ENCODE assay signal across 8 mouse cellular contexts in the genomic region with DNA sequence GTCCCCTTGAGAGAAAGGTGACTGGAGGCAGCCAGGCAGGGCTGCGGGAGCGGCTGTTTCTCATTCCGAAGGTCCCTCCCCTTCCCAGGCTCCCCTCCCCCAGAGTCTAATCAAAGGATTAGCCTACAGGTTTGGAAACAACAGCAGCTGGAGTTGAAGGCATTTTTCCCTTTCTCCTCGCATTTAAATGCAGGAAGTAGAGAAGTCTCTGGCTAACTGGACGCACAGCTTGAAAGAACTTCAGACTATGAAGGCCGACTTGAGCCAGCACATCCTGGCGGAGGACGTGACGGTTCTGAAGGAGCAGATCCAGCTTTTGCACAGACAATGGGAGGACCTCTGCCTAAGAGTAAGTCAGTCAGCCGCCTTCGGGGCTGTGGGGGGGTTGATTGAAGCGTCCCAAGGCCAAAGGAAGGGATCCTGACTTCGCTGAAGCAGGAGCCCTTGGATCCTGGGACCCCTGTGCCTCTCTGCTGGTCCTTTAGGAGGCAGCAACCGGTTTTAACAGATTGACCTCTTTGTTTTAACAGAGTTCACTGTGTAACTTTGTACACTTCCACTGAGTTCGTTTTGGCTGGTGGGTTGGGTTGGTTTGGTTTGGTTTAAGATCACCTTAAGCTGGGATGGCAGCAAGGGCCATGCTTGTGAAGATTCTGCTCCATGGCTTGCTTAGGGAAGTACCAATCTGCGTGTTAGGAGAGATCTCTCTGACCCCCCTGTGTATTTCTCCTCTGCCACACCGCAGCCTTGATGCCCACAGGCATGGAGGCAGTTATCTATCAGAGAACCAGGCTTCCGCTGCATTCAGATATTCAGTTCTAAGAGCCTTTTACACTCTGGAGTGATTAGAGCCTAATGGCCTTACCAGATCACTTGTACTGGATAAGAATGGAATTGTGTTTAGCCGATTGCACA.
A peak's percentile ranks its signal among the peaks of the same experiment; 100 is the strongest.
DNase-seq lines count a peak whose midpoint lies in the region; ATAC-seq and TF ChIP-seq lines count a peak whose summit lies in the region.

No protein-coding gene starts in this region.

- intact Hi-C loops in heart, postnatal 14 days (cut with DNase I) = loop anchor here (5.0 kb wide), 1 partner anchor 105 kb away; a partner anchor contains a TSS

- no peak overlapping the region for H3K9ac ChIP-seq in lung, postnatal 0 days (replicated peaks; ENCODE audit: low read depth)

- 42% methylated on average over 19 of the region's 19 CpGs for WGBS in lung, postnatal 0 days
- 93% methylated on average over 19 of the region's 19 CpGs for WGBS in thymus, adult 2 months

- peak; percentile 86 for DNase-seq in ES-CJ7 (ENCODE audit: low read depth, low spot score)
- DNase-seq in embryo, embryonic 9.5 days (ENCODE audit: extremely low spot score) = peak; percentile 81
- DNase-seq in heart, postnatal 14 days = peak; percentile 30
- DNase-seq in lung, postnatal 0 days (ENCODE audit: low spot score) = peak; percentile 35
- no peak for DNase-seq in right cerebral cortex, postnatal 4 days
- DNase-seq in thymus, adult 2 months = no peak
- DNase-seq in gastrocnemius, postnatal 25 days = no peak
- no peak for DNase-seq in cerebellum, postnatal 10 days

- no peak for TF ChIP-seq EP300 in lung, postnatal 0 days (IDR thresholded peaks at IDR 0.05)

- ATAC-seq in lung, postnatal 0 days = peak; percentile 43; the same call in 1 of the 2 replicates

- peak overlapping the region; percentile 64 for H3K27ac ChIP-seq in lung, postnatal 0 days (ENCODE audit: low read length)
- no peak overlapping the region for H3K27ac ChIP-seq in thymus, adult 2 months (ENCODE audit: control insufficient read depth, insufficient read depth, low read length)

- no peaks in the 10 kb centered on the region for H3K9me3 ChIP-seq in lung, postnatal 0 days (ENCODE audit: low read length)

- no peaks in the 10 kb centered on the region for H3K4me1 ChIP-seq in lung, postnatal 0 days (ENCODE audit: insufficient read depth, low read depth, low read length)
- no peaks in the 10 kb centered on the region for H3K4me1 ChIP-seq in thymus, adult 2 months (replicated peaks; ENCODE audit: control insufficient read depth, insufficient read depth, low read length)

- peak overlapping the region; percentile 34 for H3K4me2 ChIP-seq in lung, postnatal 0 days (replicated peaks; ENCODE audit: low read depth, low read length)

- TF ChIP-seq POLR2A in thymus, adult 2 months (IDR thresholded peaks at IDR 0.05; ENCODE audit: control insufficient read depth, extremely low read depth, insufficient read depth, low read length, poor library complexity) = no peak

- H3K36me3 ChIP-seq in lung, postnatal 0 days (ENCODE audit: insufficient read depth, low read length) = peaks cover 19% of the 10 kb centered on the region
- no peaks in the 10 kb centered on the region for H3K36me3 ChIP-seq in thymus, adult 2 months (ENCODE audit: control insufficient read depth, insufficient read depth, low read length)

- peak overlapping the region; percentile 25 for H3K4me3 ChIP-seq in lung, postnatal 0 days (ENCODE audit: low read depth, low read length)
- H3K4me3 ChIP-seq in thymus, adult 2 months (ENCODE audit: control insufficient read depth, insufficient read depth, low read length) = no peak overlapping the region

- TF ChIP-seq CTCF in lung, postnatal 0 days (IDR thresholded peaks at IDR 0.05) = no peak
- no peak for TF ChIP-seq CTCF in thymus, adult 2 months (IDR thresholded peaks at IDR 0.05; ENCODE audit: borderline replicate concordance, control insufficient read depth, extremely low read depth, insufficient read depth, low read length, poor library complexity)

- H3K27me3 ChIP-seq in lung, postnatal 0 days (replicated peaks; ENCODE audit: insufficient read depth, low read length) = no peaks in the 10 kb centered on the region
- no peaks in the 10 kb centered on the region for H3K27me3 ChIP-seq in thymus, adult 2 months (ENCODE audit: control insufficient read depth, insufficient read depth, low read length)

Comparison
In these comparisons a context has a peak if more than half of its experiments do, and no peak if none do; other contexts are left out.
1. DNase-seq: peak in ES-CJ7 (single experiment), embryo, embryonic 9.5 days (single experiment), heart, postnatal 14 days (2 of 2) and lung, postnatal 0 days (single experiment); none in right cerebral cortex, postnatal 4 days (single experiment), thymus, adult 2 months (single experiment), gastrocnemius, postnatal 25 days (single experiment) and cerebellum, postnatal 10 days (0 of 2).